Mouse (Mus musculus) testis, postnatal 14 days (tissue): Measurements from ENCODE around the gene Spryd3.
"Not testable (repeated sequence)": the region's sequence is repeated elsewhere in the genome, so short reads cannot be mapped to it uniquely, and the experiment has no call there.

Experiments used
- DNase-seq: peaks from one replicate; pipeline ENCODE4 v3.0.0; 2021; ENCODE audit warnings: low spot score

Gene Spryd3

DNA sequence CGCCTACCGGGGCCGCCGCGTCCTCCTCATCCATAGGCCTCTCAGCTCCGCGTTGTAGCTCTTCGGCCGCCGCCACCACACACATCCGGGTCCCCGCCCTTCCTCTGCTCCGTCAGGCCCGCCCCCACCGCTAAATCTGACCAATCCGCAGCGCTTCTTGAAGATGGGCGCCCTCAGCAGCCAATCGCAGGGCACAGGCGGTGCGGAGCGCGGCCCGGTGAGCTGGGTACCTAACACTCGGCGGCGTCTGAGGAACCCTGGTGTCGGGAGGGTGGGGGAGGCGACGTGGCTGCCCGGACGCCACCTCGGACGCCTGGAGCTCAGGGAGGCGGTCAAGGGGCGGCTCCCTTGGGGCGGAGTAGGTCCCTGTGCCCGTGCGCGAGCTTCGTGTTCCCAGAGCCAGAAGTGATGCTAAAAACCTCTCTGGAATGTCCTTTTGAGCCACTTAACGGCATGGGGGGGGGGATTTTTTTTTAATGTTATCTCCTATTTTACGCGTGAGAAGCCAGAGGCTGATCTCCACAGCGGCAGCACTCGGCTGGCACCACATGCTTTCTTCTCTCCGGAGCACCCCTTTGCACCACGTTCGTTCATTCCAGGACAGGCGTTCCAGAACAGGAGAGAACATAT, at the start of gene Spryd3:
TSS of gene Spryd3 (minus strand) at position 106 of the 630 bp plus-strand sequence.
- DNase-seq = peak; percentile 96

DNA sequence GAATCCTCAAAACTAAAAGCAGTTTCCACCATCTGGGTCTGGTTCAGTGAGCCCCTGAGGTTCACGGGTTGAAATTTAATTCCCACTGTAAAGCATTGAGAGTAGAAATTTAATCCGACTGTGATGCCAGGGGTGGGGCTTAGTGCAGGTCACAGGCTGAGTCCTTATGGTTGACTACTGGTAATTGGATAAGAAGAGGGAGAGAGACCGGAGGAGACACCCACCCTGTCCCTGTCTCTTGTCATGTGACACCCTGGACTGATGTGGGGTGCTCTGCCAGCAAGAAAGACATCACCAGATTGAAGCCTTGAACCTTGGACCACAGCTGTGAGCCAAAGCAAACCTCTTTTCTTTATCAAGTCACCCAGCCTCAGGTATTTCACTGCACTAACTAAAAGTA, 47.0 kb upstream of the Spryd3 start:
- DNase-seq = no peak

DNA sequence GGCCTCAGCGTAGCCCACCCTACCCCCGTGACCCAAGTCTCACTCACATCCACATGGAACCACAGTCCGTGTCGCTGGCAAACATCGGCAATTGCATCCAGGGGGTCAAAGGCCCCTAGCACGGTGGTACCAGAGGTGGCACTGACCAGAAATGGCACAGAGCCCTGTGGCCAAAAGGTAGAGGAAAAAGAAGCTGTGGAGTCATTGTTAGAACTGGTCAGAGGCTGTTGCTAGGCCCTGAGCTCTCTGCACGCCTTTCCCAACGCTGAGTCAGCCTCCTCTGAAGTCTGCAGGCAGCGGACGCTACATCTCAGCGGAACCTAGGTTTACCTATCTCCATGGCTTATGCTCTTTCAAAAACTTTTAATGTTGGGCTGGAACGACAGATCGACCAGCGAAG, 43.9 kb upstream of the Spryd3 start:
- no peak for DNase-seq

DNA sequence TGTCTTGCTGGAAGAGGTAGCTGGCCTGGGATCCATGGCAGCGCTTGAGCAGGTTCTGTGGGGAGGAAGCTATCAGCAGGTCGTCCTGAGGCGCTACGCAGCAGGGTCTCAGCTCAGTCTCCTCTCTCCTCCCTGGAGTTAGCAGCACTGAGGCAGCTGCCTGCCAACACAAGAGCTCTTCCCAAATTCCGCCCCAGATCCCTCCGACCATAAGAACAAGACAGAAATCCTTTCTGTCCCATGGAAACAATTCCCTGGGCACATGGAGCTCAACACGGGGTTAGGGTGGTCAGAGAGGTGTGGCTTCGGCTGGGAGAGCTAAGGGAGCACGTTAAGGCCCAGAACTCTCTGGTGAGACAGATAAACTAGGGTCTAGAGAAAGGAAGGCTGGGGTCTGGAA, 43.1 kb upstream of the Spryd3 start:
- no peak for DNase-seq

DNA sequence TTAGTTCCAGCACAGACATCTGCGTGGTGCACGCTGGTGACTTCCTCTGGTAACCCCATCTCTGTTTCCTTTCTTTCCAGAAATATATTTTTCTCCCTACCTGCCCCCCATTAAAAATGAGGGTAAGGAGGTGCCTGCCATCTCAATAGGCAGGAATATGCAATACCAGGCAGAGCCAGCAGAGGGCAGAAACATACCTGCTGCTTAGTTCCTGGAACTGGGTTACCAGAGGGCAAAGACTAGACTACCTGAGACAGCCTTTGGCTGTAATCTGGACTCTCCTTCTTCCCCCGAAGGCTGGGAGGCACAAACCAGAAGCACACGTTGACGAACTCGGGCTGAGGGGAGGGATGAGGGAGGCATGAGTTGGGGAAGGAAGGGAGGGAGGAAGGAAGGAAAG, 42.2 kb upstream of the Spryd3 start:
- no peak for DNase-seq

DNA sequence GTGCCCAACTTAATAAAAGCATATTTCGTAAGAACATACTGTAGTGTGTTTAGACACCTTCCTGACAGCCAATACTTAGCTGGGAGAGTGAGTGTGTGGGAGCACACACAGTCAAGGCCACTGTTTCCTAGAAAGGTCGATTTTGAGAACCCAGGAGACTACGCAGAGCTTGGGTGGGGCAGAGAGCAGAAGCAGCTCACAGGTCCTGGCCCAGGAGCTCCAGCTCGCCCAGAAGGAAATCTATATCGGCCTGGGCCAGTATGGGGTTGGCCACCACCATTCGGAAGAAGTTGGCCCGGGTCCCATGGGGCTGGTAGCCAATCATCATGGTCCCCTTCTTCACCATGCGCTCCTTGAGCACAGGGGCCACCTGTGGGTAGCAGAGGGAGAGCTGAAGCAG, 41.4 kb upstream of the Spryd3 start:
- DNase-seq = no peak

DNA sequence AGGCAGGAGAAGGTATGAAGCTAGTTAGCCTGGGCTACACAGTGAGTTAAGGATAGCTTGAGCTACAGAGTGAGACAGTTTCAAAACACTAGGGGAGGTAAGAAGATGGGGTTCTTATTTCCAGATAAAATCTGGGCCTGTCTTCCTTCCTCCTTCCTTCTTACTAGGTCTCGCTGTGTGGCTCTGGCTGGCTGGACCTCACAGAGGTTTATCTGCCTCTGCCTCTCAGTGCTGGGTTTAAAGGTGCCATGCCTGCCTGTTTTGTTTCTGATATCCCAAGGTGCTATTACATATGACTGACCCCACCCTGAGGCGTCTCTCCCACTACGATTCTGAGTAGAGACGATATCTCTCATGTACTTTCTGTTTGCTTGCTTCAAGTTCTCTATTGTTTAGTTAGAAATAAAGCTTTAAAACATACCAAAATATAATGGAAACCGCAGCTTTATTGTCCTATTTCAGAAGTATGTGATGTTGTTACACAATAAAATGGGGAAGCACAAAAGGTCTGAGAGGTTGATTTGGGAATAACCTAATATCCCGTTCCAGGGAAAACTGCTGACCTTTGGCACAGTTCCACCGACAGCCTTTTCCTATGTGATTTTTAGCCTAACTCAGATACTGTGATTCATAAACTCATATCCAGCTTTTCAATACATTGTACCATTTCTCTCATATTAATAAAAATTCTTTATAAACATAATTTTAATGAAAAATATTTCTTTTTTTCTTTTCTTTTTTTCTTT, 40.7 kb upstream of the Spryd3 start:
- DNase-seq = no peak

DNA sequence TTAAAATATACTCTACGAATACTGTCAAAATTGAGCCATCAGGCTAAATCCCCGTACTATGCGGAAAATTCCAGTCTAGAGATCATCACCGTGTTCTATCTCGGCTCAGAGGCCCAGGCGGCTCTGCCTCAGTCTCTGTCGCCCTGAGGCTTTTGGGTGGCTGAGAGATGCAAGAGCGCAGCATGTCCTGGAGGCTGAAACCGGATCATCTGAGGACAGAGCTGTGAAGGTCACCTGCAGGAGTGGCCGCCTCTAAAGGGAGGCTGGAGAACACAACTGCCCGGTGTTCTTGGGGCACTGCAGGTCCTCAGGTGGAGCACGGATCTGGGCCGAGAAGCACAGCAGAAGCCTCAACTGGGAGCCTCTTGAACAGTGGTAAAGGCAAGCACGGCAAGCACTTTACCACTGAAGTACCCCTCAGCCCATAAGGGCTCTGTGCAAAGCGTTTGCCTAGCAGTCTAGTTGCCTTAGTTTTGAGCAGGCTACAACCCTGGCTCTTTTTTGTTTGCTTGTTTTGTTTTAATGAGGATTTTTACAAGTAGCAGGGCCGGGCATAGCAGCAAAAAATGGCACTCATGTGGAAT, 39.8 kb upstream of the Spryd3 start:
- DNase-seq = no peak

DNA sequence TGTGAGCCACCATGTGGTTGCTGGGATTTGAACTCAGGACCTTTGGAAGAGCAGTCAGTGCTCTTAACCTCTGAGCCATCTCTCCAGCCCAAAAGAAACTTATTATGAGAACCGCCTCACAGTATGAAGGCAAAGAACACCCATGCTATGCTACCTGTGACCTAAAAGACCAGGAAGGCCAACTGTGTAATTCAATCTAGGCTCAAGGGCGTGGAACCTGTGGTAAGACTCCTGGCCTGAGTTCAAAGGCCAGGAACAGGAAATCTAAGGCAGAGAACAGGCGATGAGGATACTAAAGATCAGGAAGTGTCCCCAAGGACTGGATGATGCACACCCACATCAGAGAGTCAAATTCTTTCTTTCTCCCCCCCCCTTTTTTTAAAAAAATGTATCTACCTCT, 37.5 kb upstream of the Spryd3 start:
- no peak for DNase-seq

DNA sequence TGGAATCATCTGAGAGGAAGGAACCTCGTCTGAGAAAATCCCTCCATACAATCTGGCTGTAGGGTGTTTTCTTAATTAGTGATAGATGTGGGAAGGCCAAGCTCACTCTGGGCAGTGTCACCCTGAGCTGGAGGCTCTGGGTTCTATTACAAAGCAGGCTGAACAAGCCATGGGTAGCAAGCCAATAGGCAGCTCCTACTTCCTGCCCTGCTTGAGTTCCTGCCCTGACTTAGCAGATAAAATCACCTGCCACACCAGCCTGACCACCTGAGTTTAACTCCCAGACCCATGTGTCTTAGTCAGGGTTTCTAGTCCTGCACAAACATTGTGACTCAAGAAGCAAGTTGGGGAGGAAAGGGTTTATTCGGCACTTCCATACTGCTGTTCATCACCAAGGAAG, 33.0 kb upstream of the Spryd3 start:
- no peak for DNase-seq

DNA sequence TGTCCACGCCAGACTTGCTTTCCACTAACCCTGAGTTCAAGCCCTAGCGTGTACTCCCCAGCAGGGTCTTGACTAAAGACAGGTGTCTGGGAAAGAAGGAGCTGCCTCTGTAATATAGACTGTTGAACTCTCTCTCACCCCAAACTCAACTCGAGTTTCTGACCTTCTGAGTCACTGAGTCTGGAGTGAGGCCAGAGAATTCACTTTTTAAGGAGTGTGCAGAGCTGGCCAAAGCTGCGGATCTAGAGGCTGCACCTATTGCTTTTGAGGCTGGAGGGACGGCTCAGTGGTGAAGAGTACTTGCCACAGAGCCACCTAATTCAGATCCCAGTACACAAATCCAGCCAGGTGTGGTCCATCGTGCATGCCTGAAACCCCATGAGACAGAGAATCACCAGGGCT, 31.6 kb upstream of the Spryd3 start:
- DNase-seq = no peak

DNA sequence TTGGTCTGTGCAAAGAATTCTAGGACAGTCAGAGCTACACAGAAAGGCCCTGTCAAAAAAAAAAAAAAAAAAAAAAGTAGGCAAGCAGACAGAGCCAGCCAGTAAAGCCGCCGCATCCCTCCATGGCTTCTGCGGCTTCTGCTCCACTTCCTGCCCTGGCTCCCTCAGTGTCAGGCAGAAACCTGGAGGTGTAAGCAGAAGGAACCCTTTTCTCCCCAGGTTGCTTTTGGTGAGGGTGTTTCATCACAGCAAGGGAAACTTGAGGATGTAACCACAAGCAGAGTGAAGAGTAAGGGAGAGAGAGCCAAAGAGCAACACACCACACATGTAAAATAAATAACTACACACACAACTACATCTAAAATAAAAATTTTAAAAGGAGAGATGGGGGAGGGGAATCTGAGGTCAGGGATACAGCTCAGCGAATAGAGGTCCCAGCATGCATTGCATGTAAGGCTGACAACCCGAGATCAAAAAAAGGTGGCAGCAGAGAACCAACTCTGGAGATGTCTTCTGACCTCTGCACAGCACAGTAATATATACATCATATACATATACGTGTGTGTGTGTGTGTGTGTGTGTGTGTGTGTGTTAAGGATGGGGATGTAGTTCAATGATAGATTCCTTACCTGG, 29.6 kb upstream of the Spryd3 start:
- no peak for DNase-seq

DNA sequence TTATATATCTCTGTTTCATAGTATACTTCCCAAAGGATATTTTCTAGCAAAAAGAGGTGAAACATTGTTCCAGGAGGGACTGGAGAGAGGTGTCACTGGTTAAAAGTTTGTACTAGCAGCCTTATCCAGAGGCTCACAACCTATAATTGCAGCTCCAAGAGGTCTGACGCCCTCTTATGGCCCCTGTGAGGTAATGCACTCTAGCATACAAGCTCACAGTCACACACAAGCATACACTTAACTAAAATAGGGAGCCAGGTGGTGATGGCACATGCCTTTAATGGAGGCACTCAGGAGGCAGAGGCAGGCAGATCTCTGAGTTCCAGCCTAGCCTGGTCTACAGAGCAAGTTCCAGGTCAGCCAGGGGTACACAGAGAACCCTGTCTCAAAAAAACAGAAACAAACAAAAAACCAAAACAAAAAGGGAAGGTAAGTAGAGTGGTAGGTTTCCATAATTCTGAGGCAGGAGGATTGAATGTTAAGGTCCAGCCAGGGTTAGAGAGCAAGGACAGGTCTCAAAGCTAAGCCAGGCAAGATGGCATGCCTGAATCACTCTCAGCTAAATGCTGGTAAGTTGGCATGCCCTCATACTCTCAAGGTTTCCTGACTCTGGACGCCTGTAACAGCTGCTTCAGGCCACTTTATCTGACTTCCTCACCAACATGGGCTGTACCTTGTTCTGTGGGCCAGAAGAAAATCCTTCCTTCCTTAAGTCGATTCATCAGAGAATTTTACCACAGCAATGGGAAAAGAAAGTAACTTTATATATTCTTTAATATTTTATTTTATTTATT, 28.1 kb upstream of the Spryd3 start:
- no peak for DNase-seq

DNA sequence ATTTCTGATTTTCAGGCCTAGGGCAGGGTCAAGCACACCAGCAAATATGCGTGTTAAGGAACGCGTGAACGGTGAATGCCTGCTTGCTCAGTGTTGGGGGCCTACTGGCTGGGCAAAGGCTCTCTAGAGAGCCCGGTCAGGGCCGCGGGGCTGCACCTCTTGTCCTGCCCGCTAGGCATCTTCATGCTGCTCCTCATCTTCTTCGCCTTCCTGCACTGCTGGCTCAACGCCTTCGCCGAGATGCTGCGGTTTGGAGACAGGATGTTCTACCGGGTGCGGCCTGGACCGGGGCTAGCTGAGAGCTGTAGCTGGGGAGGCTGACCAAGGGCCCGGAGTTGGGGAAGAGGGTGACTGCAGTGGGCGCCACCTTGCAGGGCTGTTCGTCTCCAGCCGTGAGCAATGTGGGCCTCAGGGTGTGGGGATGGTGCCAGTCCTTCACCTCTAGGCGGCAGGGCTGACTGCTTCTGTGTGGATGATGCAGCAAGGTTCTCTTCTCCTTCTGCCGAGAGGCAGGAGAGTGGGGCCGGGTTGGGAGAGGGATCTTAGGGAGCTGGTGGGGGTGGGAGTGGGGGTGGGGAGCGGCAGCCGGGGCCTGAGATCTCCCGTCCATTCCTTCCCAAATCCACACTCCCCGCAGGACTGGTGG, 24.5 kb upstream of the Spryd3 start:
- DNase-seq = no peak

DNA sequence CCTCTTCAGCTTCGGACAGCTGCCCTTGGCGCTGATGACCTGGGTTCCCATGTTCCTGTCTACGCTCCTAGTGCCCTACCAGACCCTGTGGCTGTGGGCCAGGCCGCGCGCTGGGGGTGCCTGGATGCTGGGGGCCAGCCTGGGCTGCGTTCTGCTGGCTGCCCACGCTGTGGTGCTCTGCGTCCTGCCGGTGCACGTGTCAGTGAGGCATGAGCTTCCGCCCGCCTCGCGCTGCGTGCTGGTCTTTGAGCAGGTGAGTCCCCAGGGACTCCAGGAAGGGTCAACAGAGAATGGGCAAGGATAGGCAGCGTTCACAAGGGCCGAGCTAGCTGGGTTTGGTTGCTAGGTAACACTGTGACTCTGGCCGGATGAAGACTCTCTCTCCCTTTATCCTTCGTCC, 20.8 kb upstream of the Spryd3 start:
- no peak for DNase-seq

DNA sequence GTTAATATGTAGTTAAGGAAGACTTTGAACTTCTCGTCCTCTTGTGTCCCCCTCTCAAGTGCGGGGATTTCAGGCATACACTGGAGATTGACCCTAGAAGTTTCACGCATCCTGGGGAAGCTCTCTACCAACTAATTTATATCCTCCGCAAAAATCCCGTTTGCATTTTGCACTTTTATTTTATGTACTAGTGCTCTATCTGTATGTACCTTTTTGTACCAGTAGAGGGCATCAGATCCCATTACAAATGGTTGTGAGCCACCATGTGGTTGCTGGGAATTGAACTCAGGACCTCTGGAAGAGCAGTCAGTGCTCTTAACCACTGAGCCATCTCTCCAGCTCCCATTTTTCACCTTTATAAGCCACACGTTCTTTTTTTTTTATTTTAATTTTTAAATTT, 19.0 kb upstream of the Spryd3 start:
- DNase-seq = not testable (repeated sequence)

DNA sequence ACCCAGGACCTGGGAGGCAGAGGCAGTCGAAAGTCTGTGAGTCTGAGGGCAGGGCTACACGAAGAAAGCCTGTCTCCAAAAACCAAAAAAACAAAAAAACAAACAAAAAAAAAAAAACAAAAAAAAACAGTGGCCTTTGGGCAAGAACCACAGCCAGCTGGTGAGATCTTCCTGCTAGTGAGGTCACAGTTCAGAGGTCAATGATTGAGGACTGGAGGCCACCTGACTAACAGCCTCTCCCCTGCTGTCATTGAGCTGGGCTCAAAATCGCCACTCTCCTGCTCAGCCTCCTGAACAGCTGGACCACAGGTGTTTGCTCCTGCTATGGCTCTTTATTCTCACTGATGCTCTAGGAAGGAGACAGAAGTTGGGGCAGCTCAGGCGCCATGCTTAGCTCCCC, 16.6 kb upstream of the Spryd3 start:
- DNase-seq = no peak

DNA sequence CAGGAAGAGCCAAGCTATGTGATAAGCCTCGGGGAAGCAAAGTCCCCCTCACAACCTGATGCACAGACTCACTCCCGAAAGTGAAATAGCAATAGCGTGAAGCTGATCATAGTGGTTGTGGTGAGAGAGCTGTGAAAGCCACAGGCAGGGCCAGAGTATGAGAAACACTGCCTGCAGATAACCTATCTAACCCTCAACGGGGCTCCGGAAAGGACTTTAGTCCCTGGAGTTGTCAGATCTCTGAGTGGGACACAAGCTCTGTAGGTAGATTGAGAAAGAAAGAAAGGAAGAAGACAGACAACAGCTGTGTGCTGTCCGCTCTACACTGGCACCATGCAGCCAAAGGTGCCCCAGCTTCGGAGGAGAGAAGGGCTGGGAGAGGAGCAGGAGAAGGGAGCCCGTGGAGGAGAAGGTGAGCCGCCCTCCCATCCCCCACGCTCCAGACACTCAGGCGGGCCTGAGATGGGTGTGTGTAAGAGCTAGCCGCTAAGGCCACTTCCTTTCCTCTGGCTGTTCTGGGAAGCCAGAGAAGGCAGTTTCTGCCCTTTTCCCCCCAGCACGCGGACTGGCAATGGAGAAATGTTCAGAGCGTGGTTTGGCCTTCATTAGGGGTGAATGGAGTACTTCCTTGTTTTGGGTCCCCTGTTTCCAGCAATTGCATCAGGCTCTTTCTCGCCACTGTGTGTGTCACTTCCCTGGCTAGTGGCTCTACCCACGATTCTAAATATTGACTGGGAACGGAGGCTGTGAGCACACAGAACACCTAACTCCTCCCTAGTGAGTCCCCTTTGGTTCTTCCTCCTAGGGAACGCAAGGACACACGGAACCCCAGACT, 14.5 kb upstream of the Spryd3 start, which contains the start of gene Soat2:
TSS of gene Soat2 (plus strand) at position 226 of the 835 bp plus-strand sequence.
- DNase-seq = no peak

DNA sequence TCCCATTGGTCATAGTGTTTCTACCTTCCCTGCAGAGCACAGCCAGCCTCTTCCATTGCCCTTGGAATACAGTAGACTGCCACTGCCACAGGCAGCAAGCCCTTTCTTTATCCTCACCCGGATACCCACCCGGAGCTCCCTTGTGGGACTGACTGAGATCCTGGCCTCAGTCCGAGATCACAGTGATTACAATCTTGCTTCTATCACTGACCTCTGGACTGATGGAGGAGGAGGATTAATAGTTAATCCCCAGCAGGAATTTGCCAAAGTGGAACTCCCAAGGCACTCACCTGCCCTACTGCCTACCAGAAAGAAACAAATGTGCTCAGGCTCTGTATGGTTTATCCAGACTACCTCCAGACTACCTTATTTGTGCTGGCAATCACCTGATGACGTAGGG, 13.5 kb upstream of the Spryd3 start:
- DNase-seq = no peak

DNA sequence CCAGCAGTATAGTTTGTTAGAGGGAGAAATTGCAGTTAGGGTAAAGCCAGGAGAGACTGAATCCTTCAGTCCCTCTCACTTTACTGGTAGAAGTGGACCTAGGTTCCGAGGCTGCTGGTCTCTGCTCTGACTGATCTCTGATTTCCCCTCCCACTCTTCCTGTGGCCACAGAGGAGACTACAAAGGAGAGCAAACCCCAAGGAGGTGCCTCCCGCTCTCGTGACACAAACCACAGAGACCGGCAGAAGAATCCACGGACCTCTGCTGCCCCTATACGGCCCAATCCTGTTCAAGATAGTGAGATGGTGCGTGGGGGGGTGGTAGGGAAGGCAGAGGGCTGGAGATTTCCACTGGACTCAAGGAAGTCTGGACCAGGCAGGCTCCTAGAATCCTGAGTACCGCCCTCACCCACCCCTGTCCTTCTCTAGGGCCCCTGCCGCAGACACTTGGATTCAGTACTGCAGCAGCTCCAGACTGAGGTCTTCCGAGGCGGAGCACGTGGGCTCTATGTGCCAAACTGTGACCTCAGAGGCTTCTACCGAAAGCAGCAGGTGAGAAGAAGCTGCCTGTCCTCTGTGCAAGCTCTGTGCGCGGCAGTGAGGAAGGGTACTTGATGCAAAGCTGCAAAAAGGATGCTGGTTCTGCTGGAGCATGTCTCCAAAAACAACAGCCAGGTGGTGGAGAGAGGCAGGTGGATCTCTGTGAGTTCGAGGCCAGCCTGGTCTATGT, 11.8 kb upstream of the Spryd3 start:
- DNase-seq = no peak
